ENCODE assay signal across 8 mouse cellular contexts in genomic region chr7:111014893-111015292, GRCm38 (mm10). TPM values are rescaled to one million over a fixed set of nuclear protein-coding genes. Genes with fewer than 3 reads are reported as not detected.
DNase-seq lines count a peak whose midpoint lies in the region; ATAC-seq and TF ChIP-seq lines count a peak whose summit lies in the region.

No protein-coding gene starts in this region.

- no peaks in the 10 kb centered on the region for H3K9me3 ChIP-seq in forebrain, embryonic 12.5 days
- H3K9me3 ChIP-seq in liver, embryonic 16.5 days (replicated peaks; ENCODE audit: control insufficient read depth, low read length), result no peaks in the 10 kb centered on the region
- H3K9me3 ChIP-seq in neural tube, embryonic 14.5 days (ENCODE audit: control insufficient read depth, low read length), result no peaks in the 10 kb centered on the region

- no peak overlapping the region for H3K27ac ChIP-seq in forebrain, embryonic 12.5 days
- H3K27ac ChIP-seq in liver, embryonic 16.5 days (ENCODE audit: low read length), result no peak overlapping the region
- H3K27ac ChIP-seq in neural tube, embryonic 14.5 days (ENCODE audit: low read depth, low read length), result no peak overlapping the region
- H3K27ac ChIP-seq in testis, adult 2 months (ENCODE audit: control insufficient read depth, insufficient read depth, low read depth, low read length), result no peak overlapping the region

- intact Hi-C loops in heart, postnatal 10 days (cut with DNase I), result loop anchor here (1.0 to 5.0 kb wide), 4 partner anchors 32 to 288 kb away; partner anchors contain the start of gene Mrvi1

- peak; percentile 67 for DNase-seq in c-Kit-negative CD71-positive TER-119-positive erythroid progenitor cells, embryonic 14.5 days (ENCODE audit: low read depth, low spot score)
- DNase-seq in heart, postnatal 10 days, result peak; percentile 90 to 93
- DNase-seq in kidney, postnatal 4 days, result peak; percentile 95 to 96

- TF ChIP-seq CTCF in testis, adult 2 months (IDR thresholded peaks at IDR 0.05; ENCODE audit: control insufficient read depth, insufficient read depth, insufficient replicate concordance, low read depth, low read length), result peak; percentile 89; the same call in 1 of the 2 replicates

- peak; percentile 98 for ATAC-seq in CD4-positive, CD25-positive, alpha-beta regulatory T cell, adult 4 months
- peak; percentile 67 for ATAC-seq in forebrain, embryonic 12.5 days (ENCODE audit: low FRiP score)
- ATAC-seq in liver, embryonic 16.5 days (ENCODE audit: low read depth), result peak; percentile 71
- peak; percentile 88 for ATAC-seq in neural tube, embryonic 14.5 days (ENCODE audit: low read depth)

- H3K4me2 ChIP-seq in forebrain, embryonic 12.5 days, result no peak overlapping the region
- no peak overlapping the region for H3K4me2 ChIP-seq in liver, embryonic 16.5 days (ENCODE audit: low read depth, low read length)
- no peak overlapping the region for H3K4me2 ChIP-seq in neural tube, embryonic 14.5 days (ENCODE audit: low read depth, low read length)

- no peaks in the 10 kb centered on the region for H3K4me1 ChIP-seq in forebrain, embryonic 12.5 days
- peaks cover 3% of the 10 kb centered on the region; the same call in 1 of the 2 replicates for H3K4me1 ChIP-seq in liver, embryonic 16.5 days (ENCODE audit: control insufficient read depth, low read depth, low read length)
- H3K4me1 ChIP-seq in neural tube, embryonic 14.5 days (ENCODE audit: control insufficient read depth, insufficient read depth, low read length), result no peaks in the 10 kb centered on the region
- no peaks in the 10 kb centered on the region for H3K4me1 ChIP-seq in testis, adult 2 months (ENCODE audit: control insufficient read depth, insufficient read depth, low read length)

- H3K27me3 ChIP-seq in forebrain, embryonic 12.5 days, result no peaks in the 10 kb centered on the region
- H3K27me3 ChIP-seq in liver, embryonic 16.5 days (ENCODE audit: control insufficient read depth, insufficient read depth, low read depth, low read length), result no peaks in the 10 kb centered on the region
- H3K27me3 ChIP-seq in neural tube, embryonic 14.5 days (ENCODE audit: control insufficient read depth, insufficient read depth, low read length), result no peaks in the 10 kb centered on the region
- H3K27me3 ChIP-seq in testis, adult 2 months (ENCODE audit: control insufficient read depth, insufficient read depth, low read length), result no peaks in the 10 kb centered on the region

- WGBS in forebrain, embryonic 12.5 days, result 37% methylated on average over 5 of the region's 5 CpGs
- WGBS in liver, embryonic 16.5 days (ENCODE audit: insufficient replicate concordance), result 8% methylated on average over 5 of the region's 5 CpGs
- WGBS in neural tube, embryonic 14.5 days, result 30% methylated on average over 5 of the region's 5 CpGs

- no peak overlapping the region for H3K4me3 ChIP-seq in forebrain, embryonic 12.5 days (replicated peaks)
- no peak overlapping the region for H3K4me3 ChIP-seq in liver, embryonic 16.5 days (ENCODE audit: low read depth, low read length)
- H3K4me3 ChIP-seq in neural tube, embryonic 14.5 days (ENCODE audit: low read depth, low read length), result no peak overlapping the region
- no peak overlapping the region for H3K4me3 ChIP-seq in testis, adult 2 months (ENCODE audit: control insufficient read depth, low read depth, low read length)

- H3K36me3 ChIP-seq in forebrain, embryonic 12.5 days (replicated peaks), result no peaks in the 10 kb centered on the region
- no peaks in the 10 kb centered on the region for H3K36me3 ChIP-seq in liver, embryonic 16.5 days (ENCODE audit: control insufficient read depth, insufficient read depth)
- no peaks in the 10 kb centered on the region for H3K36me3 ChIP-seq in neural tube, embryonic 14.5 days (ENCODE audit: control insufficient read depth, insufficient read depth, low read length)
- H3K36me3 ChIP-seq in testis, adult 2 months (ENCODE audit: control insufficient read depth, insufficient read depth, low read length), result no peaks in the 10 kb centered on the region

- no peak for TF ChIP-seq POLR2A in testis, adult 2 months (IDR thresholded peaks at IDR 0.05; ENCODE audit: control insufficient read depth, low read depth, low read length)

- H3K9ac ChIP-seq in forebrain, embryonic 12.5 days, result no peak overlapping the region
- H3K9ac ChIP-seq in liver, embryonic 16.5 days (ENCODE audit: low read depth, low read length), result no peak overlapping the region
- no peak overlapping the region for H3K9ac ChIP-seq in neural tube, embryonic 14.5 days (replicated peaks; ENCODE audit: low read depth, low read length)

RNA-seq across cellular contexts. Expression of gene Ctr9, which starts 13.9 kb away (rescaled TPM):
- polyA plus RNA-seq in CD4-positive, CD25-positive, alpha-beta regulatory T cell, adult 4 months (2017; shearing (Covaris generic)), result 10 to 100 TPM; 39.0 to 49.5 TPM
- polyA plus RNA-seq in forebrain, embryonic 12.5 days (2016; fragmentation: Nextera tagmentation; extraction: Ambion mirVana), result 93.1 and 95.2 TPM in 2 replicates
- 10 to 100 TPM; 28.6 to 29.2 TPM for total RNA-seq in heart, postnatal 10 days (2021)
- polyA plus RNA-seq in liver, embryonic 16.5 days (2015; fragmentation: Nextera tagmentation; extraction: Ambion mirVana), result 22.9 and 24.7 TPM in 2 replicates
- 75.6 and 86.3 TPM in 2 replicates for polyA plus RNA-seq in neural tube, embryonic 14.5 days (2014; fragmentation: Nextera tagmentation; extraction: Ambion mirVana)
- polyA plus RNA-seq in testis, adult 2 months (2012; rRNA removed), result 17.3 and 19.3 TPM in 2 replicates

RNA-seq across cellular contexts. Expression of gene Mrvi1, which starts 32.6 kb away (rescaled TPM):
- under 1 TPM; 0.48 to 0.85 TPM for polyA plus RNA-seq in CD4-positive, CD25-positive, alpha-beta regulatory T cell, adult 4 months (2017; shearing (Covaris generic))
- polyA plus RNA-seq in forebrain, embryonic 12.5 days (2016; fragmentation: Nextera tagmentation; extraction: Ambion mirVana), result 0.94 and 0.96 TPM in 2 replicates
- total RNA-seq in heart, postnatal 10 days (2021), result 10 to 100 TPM; 13.5 to 15.5 TPM
- 4.3 and 4.4 TPM in 2 replicates for polyA plus RNA-seq in liver, embryonic 16.5 days (2015; fragmentation: Nextera tagmentation; extraction: Ambion mirVana)
- polyA plus RNA-seq in neural tube, embryonic 14.5 days (2014; fragmentation: Nextera tagmentation; extraction: Ambion mirVana), result 0.79 and 1.9 TPM in 2 replicates
- polyA plus RNA-seq in testis, adult 2 months (2012; rRNA removed), result 2.0 and 3.4 TPM in 2 replicates
